Mouse (Mus musculus): ENCODE measurements at regions not wholly inside any gene's neighbourhood (a gene's known extent, or its start where the extent isn't known, plus 50 kb on each side); places are given as distances from the start of the nearest gene placed in this dataset.

DNA sequence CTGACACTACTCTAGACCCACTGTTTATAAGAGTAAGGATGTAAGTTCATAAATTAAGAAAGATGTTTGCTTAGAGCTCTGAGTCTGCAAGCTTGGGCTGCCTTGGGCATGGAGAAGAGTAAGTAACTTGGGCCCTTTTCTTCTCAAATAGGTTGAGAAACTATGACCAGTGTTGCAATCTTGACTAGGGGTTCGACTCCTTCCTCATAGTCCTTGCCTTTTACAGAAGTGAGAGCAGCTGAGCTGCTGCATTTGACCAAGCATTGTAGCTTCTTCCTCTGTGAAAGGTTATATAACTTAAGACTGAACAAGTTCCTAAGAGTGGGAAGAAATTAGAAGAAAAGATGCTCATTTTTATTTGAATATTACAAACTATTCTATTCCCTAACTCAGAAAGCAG lies 693.5 kb downstream of the Cypt12 start:
- Histone ChIP-seq H3K27me3 (ENCODE audit: insufficient read depth, poor library complexity, severe bottlenecking) (no peaks in the 10 kb centered on the region), H3K4me3 (no peak overlapping the region), H3K27ac (no peak overlapping the region), H3K4me1 (no peaks in the 10 kb centered on the region), H3K36me3 (no peaks in the 10 kb centered on the region), H3K9me3 (no peaks in the 10 kb centered on the region)
- WGBS: 68% methylated on average over 1 of the region's 1 CpGs
- no peak for DNase-seq (ENCODE audit: low spot score)

DNA sequence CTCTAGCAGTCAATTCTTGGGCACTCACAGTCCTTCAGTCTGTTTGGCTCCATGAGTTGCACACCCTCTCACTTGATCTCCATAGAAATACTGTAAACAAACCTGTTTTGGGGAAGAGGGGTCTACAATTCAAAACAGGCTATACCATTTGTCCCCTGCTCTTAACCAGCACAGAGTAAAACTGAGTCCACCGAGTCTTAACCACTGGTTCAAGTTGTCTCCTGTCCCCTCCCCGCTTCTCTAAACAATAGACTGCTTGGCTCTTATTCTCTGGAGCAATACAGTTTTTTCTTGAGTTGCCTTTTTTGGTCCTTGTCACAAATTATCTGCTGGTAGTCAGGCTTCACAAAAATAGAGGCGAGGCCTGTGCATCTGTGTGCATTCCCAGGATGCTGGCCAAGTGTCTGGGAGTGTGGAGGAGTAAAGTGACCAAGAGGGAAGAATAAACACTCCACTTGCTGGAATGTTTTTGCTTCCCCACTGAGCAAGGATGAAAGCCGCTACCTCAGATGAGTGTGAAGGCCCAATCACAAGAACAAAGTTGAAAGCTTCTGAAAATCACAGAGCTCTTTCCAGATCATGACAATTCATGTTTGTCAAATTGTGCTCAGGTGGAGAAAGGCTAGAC lies 695.3 kb downstream of the Cypt12 start:
- 63% methylated on average over 4 of the region's 4 CpGs for WGBS
- no peak for DNase-seq (ENCODE audit: low spot score)

DNA sequence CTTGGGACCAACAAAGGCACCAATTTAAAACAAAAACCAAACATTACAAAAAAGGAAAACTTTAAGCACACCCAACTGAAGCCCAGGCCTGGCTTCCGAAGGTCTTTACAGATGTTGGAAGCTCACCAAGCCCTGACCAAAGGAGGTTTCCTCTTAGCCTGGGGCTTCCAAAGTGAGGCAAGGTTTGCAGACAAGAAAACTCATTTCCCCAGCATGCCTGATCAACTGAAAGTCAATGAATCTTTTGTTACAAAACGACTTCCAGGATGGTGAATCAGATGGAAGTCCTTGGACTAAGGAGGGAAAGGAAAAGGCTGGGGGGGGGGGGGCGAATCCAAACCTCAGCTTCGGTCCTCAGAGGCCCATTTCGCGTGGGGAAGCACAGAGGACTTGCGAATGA lies 697.3 kb downstream of the Cypt12 start:
- H3K9me3 ChIP-seq: no peaks in the 10 kb centered on the region
- H3K4me1 ChIP-seq: no peaks in the 10 kb centered on the region
- WGBS: 69% methylated on average over 7 of the region's 7 CpGs
- no peaks in the 10 kb centered on the region for H3K27me3 ChIP-seq (ENCODE audit: insufficient read depth, poor library complexity, severe bottlenecking)
- H3K4me3 ChIP-seq: no peak overlapping the region
- DNase-seq (ENCODE audit: low spot score): no peak
- H3K36me3 ChIP-seq: no peaks in the 10 kb centered on the region
- no peak overlapping the region for H3K27ac ChIP-seq

More for the DNA sequence above, 695.3 kb downstream of the Cypt12 start:
- H3K27ac ChIP-seq: no peak overlapping the region
- H3K9me3 ChIP-seq: no peaks in the 10 kb centered on the region
- H3K27me3 ChIP-seq (ENCODE audit: insufficient read depth, poor library complexity, severe bottlenecking): no peaks in the 10 kb centered on the region
- no peak overlapping the region for H3K4me3 ChIP-seq
- no peaks in the 10 kb centered on the region for H3K4me1 ChIP-seq
- no peaks in the 10 kb centered on the region for H3K36me3 ChIP-seq

DNA sequence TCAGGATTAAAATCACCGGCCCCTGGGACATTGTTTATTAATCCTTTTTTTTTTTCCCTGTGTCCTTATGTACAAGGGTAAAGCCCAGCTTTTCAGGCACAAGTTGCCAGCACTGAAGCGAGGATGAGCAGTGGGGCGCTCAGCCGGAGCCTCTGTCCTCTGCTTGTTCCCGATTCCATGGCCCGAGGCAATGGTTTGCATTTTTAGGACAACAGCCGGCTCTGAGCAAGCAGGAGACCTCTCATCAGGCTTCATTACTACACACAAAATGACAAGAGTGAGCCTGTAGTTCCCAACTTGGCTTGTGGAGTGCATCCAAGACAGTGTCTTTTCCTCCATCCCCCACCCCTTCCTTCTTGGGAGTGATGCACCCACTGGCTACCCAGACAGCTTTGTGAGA lies 697.7 kb downstream of the Cypt12 start:
- Histone ChIP-seq H3K9me3 (no peaks in the 10 kb centered on the region), H3K4me3 (no peak overlapping the region), H3K4me1 (no peaks in the 10 kb centered on the region), H3K27me3 (ENCODE audit: insufficient read depth, poor library complexity, severe bottlenecking) (no peaks in the 10 kb centered on the region), H3K27ac (no peak overlapping the region), H3K36me3 (no peaks in the 10 kb centered on the region)
- WGBS: 83% methylated on average over 7 of the region's 7 CpGs
- DNase-seq (ENCODE audit: low spot score): no peak

DNA sequence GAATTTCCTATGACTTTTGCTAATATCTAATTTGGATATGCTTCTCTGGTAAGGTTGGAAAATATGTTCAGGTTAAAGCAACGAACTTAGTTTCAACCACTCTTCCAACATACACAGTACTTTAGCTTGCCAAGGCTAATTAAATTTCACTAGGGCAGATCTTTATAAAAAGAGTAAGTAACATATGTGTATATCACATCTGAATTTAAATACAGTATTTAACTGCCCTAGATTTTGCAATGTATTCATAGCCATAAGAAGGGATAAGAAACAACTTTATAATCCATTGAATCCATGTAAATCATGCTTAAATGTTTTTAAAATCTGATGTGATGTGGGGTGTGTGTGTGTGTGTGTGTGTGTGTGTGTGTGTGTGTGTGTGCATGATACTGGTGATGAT lies 705.3 kb downstream of the Cypt12 start:
- 79% methylated on average over 1 of the region's 1 CpGs for WGBS
- no peak for DNase-seq (ENCODE audit: low spot score)
- H3K36me3 ChIP-seq: no peaks in the 10 kb centered on the region

DNA sequence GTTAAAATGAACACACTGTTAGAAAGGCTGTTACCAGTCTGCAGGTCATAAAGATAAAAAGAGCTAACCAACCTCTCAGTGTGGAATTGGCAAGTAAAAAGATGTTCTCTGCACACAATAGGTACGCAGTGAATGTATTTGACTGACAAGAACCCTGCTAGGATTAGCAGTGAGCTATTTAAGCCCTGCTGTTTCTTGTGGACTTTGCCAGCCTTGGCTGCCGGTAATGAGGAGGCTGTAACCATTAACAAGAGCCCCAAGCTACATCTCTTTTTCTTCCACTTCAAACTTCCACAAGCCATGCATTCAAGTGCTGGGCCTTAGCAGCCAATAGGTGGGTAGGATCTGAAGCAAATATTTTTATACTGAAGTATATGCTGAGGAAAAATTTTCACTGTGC lies 717.5 kb downstream of the Cypt12 start:
- H3K4me1 ChIP-seq: no peaks in the 10 kb centered on the region
- no peaks in the 10 kb centered on the region for H3K36me3 ChIP-seq
- no peak overlapping the region for H3K27ac ChIP-seq
- H3K4me3 ChIP-seq: no peak overlapping the region
- DNase-seq (ENCODE audit: low spot score): no peak
- WGBS: 66% methylated on average over 2 of the region's 2 CpGs
- no peaks in the 10 kb centered on the region for H3K9me3 ChIP-seq
- no peaks in the 10 kb centered on the region for H3K27me3 ChIP-seq (ENCODE audit: insufficient read depth, poor library complexity, severe bottlenecking)

More for the DNA sequence above, 705.3 kb downstream of the Cypt12 start:
- Histone ChIP-seq H3K4me1 (no peaks in the 10 kb centered on the region), H3K4me3 (no peak overlapping the region), H3K9me3 (no peaks in the 10 kb centered on the region), H3K27ac (no peak overlapping the region), H3K27me3 (ENCODE audit: insufficient read depth, poor library complexity, severe bottlenecking) (no peaks in the 10 kb centered on the region)

DNA sequence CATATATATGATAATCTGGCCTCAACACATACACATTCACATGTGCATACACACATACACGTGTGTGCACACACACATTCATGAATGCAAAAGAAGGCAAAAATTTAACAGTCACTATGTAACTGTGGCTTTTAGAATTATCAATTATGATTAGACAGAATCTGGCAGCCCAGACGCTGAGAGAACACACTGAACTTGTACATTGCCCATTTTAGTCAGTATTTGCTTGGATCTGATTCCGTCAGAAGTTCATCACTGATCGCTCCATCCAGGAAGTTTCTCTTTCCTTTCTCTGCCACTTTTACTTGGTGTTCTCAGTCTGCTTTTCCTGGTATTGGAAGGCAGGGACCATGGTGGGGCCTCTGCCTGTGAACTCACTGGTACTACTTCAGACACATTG lies 719.5 kb downstream of the Cypt12 start:
- H3K36me3 ChIP-seq: no peaks in the 10 kb centered on the region
- 86% methylated on average over 4 of the region's 4 CpGs for WGBS

DNA sequence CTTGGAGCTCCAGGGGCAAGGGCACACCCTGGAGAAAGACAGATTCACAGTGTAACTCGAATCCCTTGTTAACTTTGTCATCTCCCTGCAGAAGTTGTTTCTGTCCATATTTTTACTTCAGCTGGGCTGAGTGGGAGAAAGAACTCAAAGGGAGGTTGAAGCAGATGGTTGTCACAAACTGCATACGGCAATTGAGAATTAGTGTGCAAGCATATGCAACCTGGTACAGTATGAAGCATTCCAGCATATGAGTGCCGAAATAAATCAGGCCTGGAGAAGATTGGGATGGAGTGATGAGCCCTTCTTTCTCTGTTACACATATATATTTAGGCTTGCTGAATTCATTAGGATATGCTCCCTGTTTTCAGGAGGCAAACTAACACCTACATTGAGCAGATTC lies 720.7 kb downstream of the Cypt12 start:
- no peak for DNase-seq (ENCODE audit: low spot score)
- Histone ChIP-seq H3K9me3 (no peaks in the 10 kb centered on the region), H3K27me3 (ENCODE audit: insufficient read depth, poor library complexity, severe bottlenecking) (no peaks in the 10 kb centered on the region), H3K4me3 (no peak overlapping the region), H3K27ac (no peak overlapping the region), H3K4me1 (no peaks in the 10 kb centered on the region), H3K36me3 (no peaks in the 10 kb centered on the region)
- 78% methylated on average over 3 of the region's 3 CpGs for WGBS

More for the DNA sequence above, 719.5 kb downstream of the Cypt12 start:
- Histone ChIP-seq H3K4me1 (no peaks in the 10 kb centered on the region), H3K27me3 (ENCODE audit: insufficient read depth, poor library complexity, severe bottlenecking) (no peaks in the 10 kb centered on the region), H3K4me3 (no peak overlapping the region), H3K9me3 (no peaks in the 10 kb centered on the region), H3K27ac (no peak overlapping the region)
- no peak for DNase-seq (ENCODE audit: low spot score)

DNA sequence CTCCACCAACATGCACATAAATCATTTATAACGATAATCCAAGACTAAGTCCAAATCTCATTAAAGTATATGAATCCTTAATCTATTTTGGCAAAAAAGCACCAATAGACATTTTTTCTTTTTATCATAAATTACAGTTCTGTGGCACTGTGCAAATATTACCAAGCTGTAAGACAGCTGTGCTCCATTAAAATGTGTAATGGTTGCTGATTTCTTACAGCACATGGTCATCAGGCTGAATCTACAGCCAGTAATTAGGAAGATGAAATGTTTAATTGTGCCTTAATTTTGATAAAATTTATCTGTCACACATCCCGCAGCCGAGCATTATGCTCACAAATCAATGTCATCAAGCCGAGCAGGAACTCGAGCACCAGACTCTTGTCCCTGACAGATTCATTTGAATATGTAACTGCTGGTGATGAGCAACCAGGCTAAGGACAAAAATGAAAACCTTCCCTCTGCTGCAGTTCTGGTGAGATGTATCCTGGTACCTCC lies 722.0 kb downstream of the Cypt12 start:
- Histone ChIP-seq H3K27me3 (ENCODE audit: insufficient read depth, poor library complexity, severe bottlenecking) (no peaks in the 10 kb centered on the region), H3K4me3 (no peak overlapping the region), H3K9me3 (no peaks in the 10 kb centered on the region), H3K4me1 (no peaks in the 10 kb centered on the region), H3K36me3 (no peaks in the 10 kb centered on the region), H3K27ac (no peak overlapping the region)
- WGBS: 83% methylated on average over 5 of the region's 5 CpGs
- no peak for DNase-seq (ENCODE audit: low spot score)

DNA sequence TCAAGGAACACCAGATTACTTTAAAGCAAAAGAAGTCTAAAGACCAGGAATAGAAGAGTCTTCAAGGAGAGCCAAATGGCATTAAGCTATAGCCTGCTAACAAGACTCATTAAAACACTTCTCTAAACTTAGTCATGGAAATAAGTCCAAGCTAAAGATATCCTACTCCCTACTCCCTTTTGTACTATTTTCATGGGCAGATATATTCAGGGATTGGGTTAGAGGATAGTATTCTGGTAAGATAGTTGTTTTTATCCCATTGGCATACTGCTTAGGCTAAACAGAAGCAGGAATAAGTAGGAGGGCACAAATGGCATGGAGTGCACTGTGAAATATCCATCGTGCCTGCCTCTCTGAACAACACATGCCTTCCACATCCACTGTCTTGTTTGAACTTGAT lies 723.5 kb downstream of the Cypt12 start:
- DNase-seq (ENCODE audit: low spot score): no peak
- no peak overlapping the region for H3K4me3 ChIP-seq
- H3K36me3 ChIP-seq: no peaks in the 10 kb centered on the region
- WGBS: 77% methylated on average over 1 of the region's 1 CpGs
- no peak overlapping the region for H3K27ac ChIP-seq
- no peaks in the 10 kb centered on the region for H3K9me3 ChIP-seq
- H3K27me3 ChIP-seq (ENCODE audit: insufficient read depth, poor library complexity, severe bottlenecking): no peaks in the 10 kb centered on the region
- H3K4me1 ChIP-seq: no peaks in the 10 kb centered on the region

DNA sequence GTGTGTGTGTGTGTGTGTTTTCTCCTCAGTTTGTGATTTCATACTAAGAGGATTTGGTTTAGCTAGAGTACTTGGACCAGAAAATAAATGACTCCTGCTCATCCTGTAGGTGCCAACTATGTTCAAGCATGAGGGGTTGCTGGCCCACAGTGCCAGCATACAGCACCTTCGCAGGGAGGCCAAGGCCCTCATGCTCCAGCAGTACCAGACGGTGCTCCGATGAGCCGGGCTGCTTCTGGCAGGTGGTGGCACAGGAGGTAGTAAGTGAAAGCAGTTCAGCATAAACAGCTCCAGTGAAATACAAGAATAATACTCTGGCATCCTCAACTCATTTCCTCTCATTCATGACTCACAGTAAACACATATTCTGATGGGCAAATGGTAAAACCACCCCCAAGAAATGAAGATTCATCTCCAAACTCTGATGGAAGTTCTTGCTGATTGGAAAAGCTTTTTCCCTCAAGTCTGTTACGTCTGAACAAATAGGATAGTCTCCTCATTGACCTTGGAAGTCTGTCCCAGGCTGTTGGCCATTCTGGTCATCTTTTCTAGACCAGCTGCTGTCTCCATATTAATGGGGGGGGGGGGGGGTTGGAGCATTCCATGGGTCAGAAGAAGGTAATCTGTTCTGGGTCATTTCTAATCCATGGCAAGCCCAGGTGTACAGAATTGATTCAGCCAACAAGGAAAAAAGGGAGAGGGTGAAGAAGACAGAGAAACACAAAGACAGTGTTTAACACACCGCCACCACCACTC lies 735.3 kb downstream of the Cypt12 start:
- 88% methylated on average over 6 of the region's 6 CpGs for WGBS
- DNase-seq (ENCODE audit: low spot score): no peak
- Histone ChIP-seq H3K27ac (no peak overlapping the region), H3K4me1 (no peaks in the 10 kb centered on the region), H3K36me3 (no peaks in the 10 kb centered on the region), H3K9me3 (no peaks in the 10 kb centered on the region), H3K27me3 (ENCODE audit: insufficient read depth, poor library complexity, severe bottlenecking) (no peaks in the 10 kb centered on the region), H3K4me3 (no peak overlapping the region)

DNA sequence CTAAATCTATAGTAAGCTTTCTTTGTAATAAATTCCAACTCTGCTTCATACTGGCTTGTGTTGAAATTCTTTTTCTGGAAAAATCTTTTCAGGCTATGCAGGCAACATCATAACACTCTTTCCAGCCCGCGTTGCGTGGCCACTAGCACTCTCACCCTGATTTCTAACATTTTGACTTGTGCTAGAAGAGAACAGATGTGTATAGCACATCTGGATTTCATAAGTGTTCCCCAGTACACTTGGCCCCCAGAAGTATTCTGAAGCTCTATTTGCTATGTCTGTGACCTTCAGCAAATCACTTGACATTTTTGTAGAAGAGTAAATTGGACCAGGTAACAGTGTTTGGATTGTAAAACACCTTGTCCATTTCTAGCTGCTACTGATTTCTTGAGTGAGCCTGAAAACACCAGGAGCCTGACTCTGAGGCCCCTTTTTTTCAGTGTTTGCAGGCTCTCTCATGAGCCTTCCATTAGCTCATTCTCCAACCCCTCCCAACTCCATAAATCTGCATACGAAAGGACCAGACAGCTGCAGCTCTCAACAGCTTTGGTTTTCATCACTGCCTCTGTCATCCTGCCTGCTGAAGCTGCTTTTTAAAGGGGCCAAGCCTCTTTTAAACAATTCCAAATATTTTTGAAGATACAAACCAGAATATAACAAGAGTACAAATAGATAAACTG lies 747.0 kb downstream of the Cypt12 start:
- Histone ChIP-seq H3K4me1 (no peaks in the 10 kb centered on the region), H3K9me3 (no peaks in the 10 kb centered on the region), H3K4me3 (no peak overlapping the region), H3K36me3 (no peaks in the 10 kb centered on the region), H3K27me3 (ENCODE audit: insufficient read depth, poor library complexity, severe bottlenecking) (no peaks in the 10 kb centered on the region), H3K27ac (no peak overlapping the region)
- 76% methylated on average over 4 of the region's 4 CpGs for WGBS
- DNase-seq (ENCODE audit: low spot score): no peak

DNA sequence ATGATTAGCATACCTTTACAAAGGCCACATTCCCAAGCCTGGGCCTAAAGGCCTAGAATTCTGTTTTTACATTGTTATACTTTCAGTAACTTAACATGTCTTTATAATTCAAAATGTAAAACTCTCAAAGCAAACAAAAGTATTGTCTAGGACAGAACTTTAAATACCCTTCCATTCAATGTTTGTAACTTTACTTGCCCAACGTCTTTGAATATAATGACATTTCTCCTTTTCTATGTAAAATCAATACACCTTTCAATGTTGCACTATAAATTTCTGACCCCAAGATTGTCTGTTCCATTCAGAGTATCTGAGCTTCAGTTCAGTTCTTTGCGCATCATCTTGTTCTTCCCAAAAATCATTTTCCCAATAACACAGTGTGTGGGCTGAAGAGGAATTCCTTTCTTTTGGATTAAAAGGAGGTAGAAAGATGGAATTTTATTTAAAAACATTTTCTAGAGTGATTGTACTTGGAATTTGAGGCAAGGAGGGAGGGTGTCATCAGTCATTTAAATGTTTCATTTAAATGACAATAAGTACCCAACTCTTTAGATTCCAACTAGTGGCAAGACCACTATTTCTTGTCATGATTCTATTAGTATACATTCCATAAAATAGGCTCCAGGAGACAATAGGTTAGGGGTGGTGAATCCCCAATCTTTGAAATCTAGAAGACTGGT lies 748.9 kb downstream of the Cypt12 start:
- 82% methylated on average over 2 of the region's 2 CpGs for WGBS

More for the DNA sequence above, 748.9 kb downstream of the Cypt12 start:
- no peaks in the 10 kb centered on the region for H3K4me1 ChIP-seq
- H3K27ac ChIP-seq: no peak overlapping the region
- DNase-seq (ENCODE audit: low spot score): no peak
- H3K4me3 ChIP-seq: no peak overlapping the region
- no peaks in the 10 kb centered on the region for H3K9me3 ChIP-seq
- H3K36me3 ChIP-seq: no peaks in the 10 kb centered on the region
- no peaks in the 10 kb centered on the region for H3K27me3 ChIP-seq (ENCODE audit: insufficient read depth, poor library complexity, severe bottlenecking)

Measured in heart, embryonic 10.5 days (tissue).